Mouse (Mus musculus): ENCODE data around the gene Usp45. TPM values are rescaled to one million over a fixed set of nuclear protein-coding genes. Genes with fewer than 3 reads are reported as not detected.
A peak's percentile ranks its signal among the peaks of the same experiment; 100 is the strongest.

The Usp45 gene
- polyA plus RNA-seq, 1 experiment from 2014 or later: 16.5 TPM

GRCm38 (mm10) chr4:21758860-21759259 lies 8.1 kb upstream of the Usp45 start:
- 42% methylated on average over 1 of the region's 1 CpGs for WGBS

GRCm38 (mm10) chr4:21761416-21762160 lies 5.4 kb upstream of the Usp45 start:
- ATAC-seq (replicated peaks; ENCODE audit: low FRiP score): no peak
- no peak for DNase-seq (ENCODE audit: low spot score)
- Histone ChIP-seq H3K27ac (ENCODE audit: low read depth, low read length) (no peak overlapping the region), H3K4me2 (no peak overlapping the region), H3K36me3 (ENCODE audit: control insufficient read depth, insufficient read depth, low read length) (peaks cover 4% of the 10 kb centered on the region; the same call in 1 of the 2 replicates), H3K27me3 (replicated peaks; ENCODE audit: control insufficient read depth, insufficient read depth, low read length) (no peaks in the 10 kb centered on the region), H3K9me3 (ENCODE audit: control insufficient read depth, low read length) (0 out of 2 replicates have a peak, but pooled peaks cover 3% of the 10 kb centered on the region), H3K9ac (ENCODE audit: low read depth, low read length) (no peak overlapping the region), H3K4me3 (ENCODE audit: low read depth, low read length) (no peak overlapping the region), H3K4me1 (replicated peaks; ENCODE audit: control insufficient read depth, insufficient read depth, low read length) (no peaks in the 10 kb centered on the region)
- WGBS: 87% methylated on average over 9 of the region's 9 CpGs

More at GRCm38 (mm10) chr4:21758860-21759259, 8.1 kb upstream of the Usp45 start:
- DNase-seq (ENCODE audit: low spot score) (no peak), ATAC-seq (replicated peaks; ENCODE audit: low FRiP score) (no peak)
- Histone ChIP-seq H3K4me3 (ENCODE audit: low read depth, low read length) (no peak overlapping the region), H3K9ac (ENCODE audit: low read depth, low read length) (no peak overlapping the region), H3K4me2 (no peak overlapping the region), H3K36me3 (ENCODE audit: control insufficient read depth, insufficient read depth, low read length) (peaks cover 4% of the 10 kb centered on the region; the same call in 1 of the 2 replicates), H3K27me3 (replicated peaks; ENCODE audit: control insufficient read depth, insufficient read depth, low read length) (no peaks in the 10 kb centered on the region), H3K9me3 (ENCODE audit: control insufficient read depth, low read length) (0 out of 2 replicates have a peak, but pooled peaks cover 3% of the 10 kb centered on the region), H3K27ac (ENCODE audit: low read depth, low read length) (no peak overlapping the region), H3K4me1 (replicated peaks; ENCODE audit: control insufficient read depth, insufficient read depth, low read length) (0 out of 2 replicates have a peak, but pooled peaks cover 6% of the 10 kb centered on the region)

- DNase-seq (ENCODE audit: low spot score) (no peak), ATAC-seq (replicated peaks; ENCODE audit: low FRiP score) (no peak)
- Histone ChIP-seq H3K27me3 (replicated peaks; ENCODE audit: control insufficient read depth, insufficient read depth, low read length) (no peaks in the 10 kb centered on the region), H3K4me2 (no peak overlapping the region), H3K4me1 (replicated peaks; ENCODE audit: control insufficient read depth, insufficient read depth, low read length) (no peaks in the 10 kb centered on the region), H3K4me3 (ENCODE audit: low read depth, low read length) (no peak overlapping the region), H3K9ac (ENCODE audit: low read depth, low read length) (no peak overlapping the region), H3K36me3 (ENCODE audit: control insufficient read depth, insufficient read depth, low read length) (peaks cover 4% of the 10 kb centered on the region; the same call in 1 of the 2 replicates), H3K9me3 (ENCODE audit: control insufficient read depth, low read length) (0 out of 2 replicates have a peak, but pooled peaks cover 2% of the 10 kb centered on the region), H3K27ac (ENCODE audit: low read depth, low read length) (no peak overlapping the region)
- WGBS: 74% methylated on average over 4 of the region's 4 CpGs
These were observed 3.1 kb upstream of the Usp45 start for GRCm38 (mm10) chr4:21763827-21764226.

- H3K4me1 ChIP-seq (replicated peaks; ENCODE audit: control insufficient read depth, insufficient read depth, low read length): no peaks in the 10 kb centered on the region
- H3K9ac ChIP-seq (ENCODE audit: low read depth, low read length): peak overlapping the region; percentile 82
- H3K9me3 ChIP-seq (ENCODE audit: control insufficient read depth, low read length): no peaks in the 10 kb centered on the region
- DNase-seq (ENCODE audit: low spot score) (peak; percentile 32), ATAC-seq (replicated peaks; ENCODE audit: low FRiP score) (peak; percentile 51)
- H3K4me2 ChIP-seq: peak overlapping the region; percentile 83
- peak overlapping the region; percentile 43 for H3K27ac ChIP-seq (ENCODE audit: low read depth, low read length)
- 21% methylated on average over 14 of the region's 14 CpGs for WGBS
- H3K27me3 ChIP-seq (replicated peaks; ENCODE audit: control insufficient read depth, insufficient read depth, low read length): no peaks in the 10 kb centered on the region
- H3K36me3 ChIP-seq (ENCODE audit: control insufficient read depth, insufficient read depth, low read length): no peaks in the 10 kb centered on the region
- peak overlapping the region; percentile 80 for H3K4me3 ChIP-seq (ENCODE audit: low read depth, low read length)
These were observed 639 bp upstream of the Usp45 start for GRCm38 (mm10) chr4:21766171-21766862.

GRCm38 (mm10) chr4:21771064-21771463 lies 4.1 kb downstream of the Usp45 start:
- Histone ChIP-seq H3K9ac (ENCODE audit: low read depth, low read length) (no peak overlapping the region), H3K4me2 (no peak overlapping the region), H3K36me3 (ENCODE audit: control insufficient read depth, insufficient read depth, low read length) (no peaks in the 10 kb centered on the region), H3K27ac (ENCODE audit: low read depth, low read length) (no peak overlapping the region), H3K4me3 (ENCODE audit: low read depth, low read length) (no peak overlapping the region), H3K9me3 (ENCODE audit: control insufficient read depth, low read length) (no peaks in the 10 kb centered on the region), H3K4me1 (replicated peaks; ENCODE audit: control insufficient read depth, insufficient read depth, low read length) (0 out of 2 replicates have a peak, but pooled peaks cover 2% of the 10 kb centered on the region), H3K27me3 (replicated peaks; ENCODE audit: control insufficient read depth, insufficient read depth, low read length) (no peaks in the 10 kb centered on the region)
- ATAC-seq (replicated peaks; ENCODE audit: low FRiP score) (no peak), DNase-seq (ENCODE audit: low spot score) (no peak)
- WGBS: 86% methylated on average over 1 of the region's 1 CpGs

GRCm38 (mm10) chr4:21772306-21772705 lies 5.3 kb downstream of the Usp45 start:
- no peaks in the 10 kb centered on the region for H3K36me3 ChIP-seq (ENCODE audit: control insufficient read depth, insufficient read depth, low read length)
- 0 out of 2 replicates have a peak, but pooled peaks cover 4% of the 10 kb centered on the region for H3K4me1 ChIP-seq (replicated peaks; ENCODE audit: control insufficient read depth, insufficient read depth, low read length)
- no peak overlapping the region for H3K27ac ChIP-seq (ENCODE audit: low read depth, low read length)
- 94% methylated on average over 1 of the region's 1 CpGs for WGBS
- H3K9ac ChIP-seq (ENCODE audit: low read depth, low read length): no peak overlapping the region
- DNase-seq (ENCODE audit: low spot score): no peak
- no peak for ATAC-seq (replicated peaks; ENCODE audit: low FRiP score)
- H3K9me3 ChIP-seq (ENCODE audit: control insufficient read depth, low read length): no peaks in the 10 kb centered on the region
- no peaks in the 10 kb centered on the region for H3K27me3 ChIP-seq (replicated peaks; ENCODE audit: control insufficient read depth, insufficient read depth, low read length)
- no peak overlapping the region for H3K4me3 ChIP-seq (ENCODE audit: low read depth, low read length)
- no peak overlapping the region for H3K4me2 ChIP-seq

- Histone ChIP-seq H3K9ac (ENCODE audit: low read depth, low read length) (peak overlapping the region; percentile 87), H3K4me2 (peak overlapping the region; percentile 77), H3K4me3 (ENCODE audit: low read depth, low read length) (peak overlapping the region; percentile 65), H3K27me3 (replicated peaks; ENCODE audit: control insufficient read depth, insufficient read depth, low read length) (no peaks in the 10 kb centered on the region), H3K36me3 (ENCODE audit: control insufficient read depth, insufficient read depth, low read length) (peaks cover 1% of the 10 kb centered on the region; the same call in 1 of the 2 replicates), H3K9me3 (ENCODE audit: control insufficient read depth, low read length) (no peaks in the 10 kb centered on the region), H3K4me1 (replicated peaks; ENCODE audit: control insufficient read depth, insufficient read depth, low read length) (peaks cover 14% of the 10 kb centered on the region), H3K27ac (ENCODE audit: low read depth, low read length) (peak overlapping the region; percentile 75)
- WGBS: under 1% methylated on average over 46 of the region's 46 CpGs
- ATAC-seq (replicated peaks; ENCODE audit: low FRiP score) (peak; percentile 91), DNase-seq (ENCODE audit: low spot score) (peak; percentile 96)
These were observed 9.4 kb downstream of the Usp45 start for GRCm38 (mm10) chr4:21776091-21776945.

- Histone ChIP-seq H3K4me2 (peak overlapping the region; percentile 77), H3K4me3 (ENCODE audit: low read depth, low read length) (peak overlapping the region; percentile 65), H3K9me3 (ENCODE audit: control insufficient read depth, low read length) (no peaks in the 10 kb centered on the region), H3K36me3 (ENCODE audit: control insufficient read depth, insufficient read depth, low read length) (peaks cover 7% of the 10 kb centered on the region; the same call in 1 of the 2 replicates), H3K9ac (ENCODE audit: low read depth, low read length) (peak overlapping the region; percentile 87), H3K4me1 (replicated peaks; ENCODE audit: control insufficient read depth, insufficient read depth, low read length) (peaks cover 18% of the 10 kb centered on the region), H3K27me3 (replicated peaks; ENCODE audit: control insufficient read depth, insufficient read depth, low read length) (no peaks in the 10 kb centered on the region), H3K27ac (ENCODE audit: low read depth, low read length) (peak overlapping the region; percentile 75; the same call in 1 of the 2 replicates)
- DNase-seq (ENCODE audit: low spot score): no peak
- WGBS: 8% methylated on average over 9 of the region's 9 CpGs
- no peak for ATAC-seq (replicated peaks; ENCODE audit: low FRiP score)
These were observed 9.9 kb downstream of the Usp45 start for GRCm38 (mm10) chr4:21776946-21777265.

Measured in liver, embryonic 11.5 days (tissue).